Comparison of ENCODE assay signal across 8 mouse cellular contexts in the genomic region with DNA sequence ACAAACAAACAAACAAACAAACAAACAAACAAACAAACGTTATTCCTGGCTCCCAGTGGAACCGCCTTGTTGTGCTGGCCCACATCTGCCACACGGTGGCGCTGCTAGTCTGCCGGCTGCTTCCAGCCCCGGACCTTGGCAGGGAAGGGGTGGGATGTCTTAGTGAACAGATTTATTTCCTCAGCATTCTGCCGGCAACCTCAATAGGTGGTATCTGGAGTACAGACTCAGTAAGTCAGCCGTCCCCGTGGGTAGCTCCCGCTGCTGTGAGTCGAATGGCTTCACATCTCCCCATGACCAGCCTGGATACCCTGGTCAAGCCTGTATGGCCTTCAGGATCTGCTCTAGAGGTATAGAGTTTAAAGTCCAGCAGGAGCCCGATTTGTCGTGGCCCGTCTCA. TPM values are rescaled to one million over a fixed set of nuclear protein-coding genes. Genes with fewer than 3 reads are reported as not detected.
DNase-seq lines count a peak whose midpoint lies in the region; ATAC-seq and TF ChIP-seq lines count a peak whose summit lies in the region.

No protein-coding gene starts in this region.

- TF ChIP-seq CTCF in MEL (IDR thresholded peaks at IDR 0.05 in 2 of 3, conservative IDR thresholded peaks at IDR 0.05 in 1 of 3; ENCODE audit: control insufficient read depth in 1 of 3, insufficient read depth in 1 of 3, low read depth in 2 of 3, low read length in 3 of 3, poor library complexity in 1 of 3, severe bottlenecking in 1 of 3), result peak; percentile 88 to 96 (median 91)

- no peak overlapping the region for H3K27ac ChIP-seq in MEL (ENCODE audit: control insufficient read depth, low read depth, low read length)
- 0 out of 2 replicates have a peak overlapping the region, but pooled peaks have one; percentile 27 for H3K27ac ChIP-seq in forebrain, embryonic 15.5 days (replicated peaks)
- no peak overlapping the region for H3K27ac ChIP-seq in hindbrain, embryonic 10.5 days

- peak; percentile 59 for DNase-seq in MEL (ENCODE audit: low read depth, low spot score)
- peak; percentile 68 for DNase-seq in cerebellum, adult 11 months
- peak; percentile 69 for DNase-seq in hindbrain, embryonic 10.5 days (ENCODE audit: low spot score)
- DNase-seq in layer of hippocampus, adult 9-11 months, result peak; percentile 42
- DNase-seq in lung, postnatal 14 days, result peak; percentile 75
- DNase-seq in right cerebral cortex, adult 18-20 months, result peak; percentile 32
- peak; percentile 43 for DNase-seq in yolk sac, embryonic 10.5 days (ENCODE audit: low spot score)

- TF ChIP-seq EP300 in MEL (IDR thresholded peaks at IDR 0.05; ENCODE audit: low read depth in 1 of 2, low read length in 2 of 2), result no peak

- H3K4me3 ChIP-seq in MEL (ENCODE audit: control insufficient read depth in 1 of 2, insufficient read depth in 1 of 2, low read depth in 2 of 2, low read length in 2 of 2), result no peak overlapping the region
- H3K4me3 ChIP-seq in forebrain, embryonic 15.5 days, result peak overlapping the region; percentile 29
- H3K4me3 ChIP-seq in hindbrain, embryonic 10.5 days, result 0 out of 2 replicates have a peak overlapping the region, but pooled peaks have one; percentile 9

- H3K4me2 ChIP-seq in forebrain, embryonic 15.5 days (replicated peaks), result peak overlapping the region; percentile 48

- WGBS in forebrain, embryonic 15.5 days, result 5% methylated on average over 14 of the region's 14 CpGs
- 11% methylated on average over 14 of the region's 14 CpGs for WGBS in hindbrain, embryonic 10.5 days

- peak; percentile 93 for TF ChIP-seq RAD21 in MEL (IDR thresholded peaks at IDR 0.05; ENCODE audit: low read depth, low read length)

- H3K36me3 ChIP-seq in MEL (ENCODE audit: control insufficient read depth in 1 of 2, insufficient read depth in 2 of 2, low read length in 2 of 2), result peaks cover 0 to 6% of the 10 kb centered on the region in 2 experiments; a peak in 2 of 4 replicates
- no peaks in the 10 kb centered on the region for H3K36me3 ChIP-seq in forebrain, embryonic 15.5 days
- no peaks in the 10 kb centered on the region for H3K36me3 ChIP-seq in hindbrain, embryonic 10.5 days

- no peak for TF ChIP-seq POLR2A in MEL (IDR thresholded peaks at IDR 0.05; ENCODE audit: control insufficient read depth in 1 of 2, insufficient read depth in 1 of 2, low read depth in 1 of 2, low read length in 2 of 2, poor library complexity in 1 of 2)

- no peaks in the 10 kb centered on the region for H3K9me3 ChIP-seq in MEL (replicated peaks; ENCODE audit: insufficient read depth, low read length)
- H3K9me3 ChIP-seq in forebrain, embryonic 15.5 days, result no peaks in the 10 kb centered on the region
- no peaks in the 10 kb centered on the region for H3K9me3 ChIP-seq in hindbrain, embryonic 10.5 days

- no peaks in the 10 kb centered on the region for H3K79me2 ChIP-seq in MEL (ENCODE audit: control insufficient read depth, insufficient read depth, low read length, poor library complexity)

- H3K4me1 ChIP-seq in MEL (ENCODE audit: control insufficient read depth in 1 of 2, insufficient read depth in 2 of 2, low read length in 2 of 2), result peaks cover 0 to 8% of the 10 kb centered on the region in 2 experiments; a peak in 2 of 4 replicates
- peaks cover 8% of the 10 kb centered on the region for H3K4me1 ChIP-seq in forebrain, embryonic 15.5 days
- H3K4me1 ChIP-seq in hindbrain, embryonic 10.5 days (replicated peaks), result peaks cover 11% of the 10 kb centered on the region

- H3K27me3 ChIP-seq in MEL (ENCODE audit: control insufficient read depth in 1 of 2, insufficient read depth in 2 of 2, low read length in 2 of 2), result peaks cover 0 to 2% of the 10 kb centered on the region in 2 experiments; a peak in 2 of 4 replicates
- H3K27me3 ChIP-seq in forebrain, embryonic 15.5 days, result no peaks in the 10 kb centered on the region
- 0 out of 2 replicates have a peak, but pooled peaks cover 7% of the 10 kb centered on the region for H3K27me3 ChIP-seq in hindbrain, embryonic 10.5 days (ENCODE audit: insufficient read depth, poor library complexity, severe bottlenecking)

- peak; percentile 88 for ATAC-seq in forebrain, embryonic 15.5 days (replicated peaks)

- H3K9ac ChIP-seq in MEL (ENCODE audit: control insufficient read depth, low read depth, low read length, poor library complexity, severe bottlenecking), result no peak overlapping the region
- peak overlapping the region; percentile 33; the same call in 1 of the 2 replicates for H3K9ac ChIP-seq in forebrain, embryonic 15.5 days (replicated peaks)

TF ChIP-seq in MEL, 35 proteins besides CTCF, POLR2A, EP300 and RAD21:
- no peak for TF ChIP-seq HCFC1 (IDR thresholded peaks at IDR 0.05; ENCODE audit: low read depth, low read length)
- peak; percentile 84 for TF ChIP-seq ZC3H11A (IDR thresholded peaks at IDR 0.05; ENCODE audit: low read depth, low read length)
- peak; percentile 93 for TF ChIP-seq SMC3 (IDR thresholded peaks at IDR 0.05; ENCODE audit: low read depth, low read length)
- TF ChIP-seq NELFE (IDR thresholded peaks at IDR 0.05; ENCODE audit: low read depth, low read length), result 0 out of 2 replicates have a peak, but pooled peaks have one; percentile 22

RNA-seq across cellular contexts. Expression of a gene that starts 13.3 kb away (rescaled TPM):
- total RNA-seq in MEL (2012; rRNA removed), result 2.5 and 4.0 TPM in 2 replicates
- 1 to 10 TPM in 1 of 2 experiments, not detected in 1; 9.9 TPM for polyA plus RNA-seq in MEL (2012; ENCODE audit: insufficient read depth in 1 of 2, insufficient read length in 2 of 2, low read depth in 1 of 2, low replicate concordance in 2 of 2, missing spikeins in 1 of 2)
- polyA plus RNA-seq in forebrain, embryonic 15.5 days (2015; fragmentation: Nextera tagmentation; extraction: Ambion mirVana), result 66.6 and 97.0 TPM in 2 replicates
- polyA plus RNA-seq in hindbrain, embryonic 10.5 days (2016; fragmentation: Nextera tagmentation; extraction: Ambion mirVana), result 26.9 and 28.8 TPM in 2 replicates

Comparison
In these comparisons a context has a peak if more than half of its experiments do, and no peak if none do; other contexts are left out.
1. H3K4me3 ChIP-seq: peak in forebrain, embryonic 15.5 days (single experiment) and hindbrain, embryonic 10.5 days (single experiment); none in MEL (0 of 2).
2. Peak in every context shown above with its lines, with median percentiles within 50 percentile points of each other: DNase-seq.